Comparison of ENCODE assay signal across 7 mouse cellular contexts in the genomic region with DNA sequence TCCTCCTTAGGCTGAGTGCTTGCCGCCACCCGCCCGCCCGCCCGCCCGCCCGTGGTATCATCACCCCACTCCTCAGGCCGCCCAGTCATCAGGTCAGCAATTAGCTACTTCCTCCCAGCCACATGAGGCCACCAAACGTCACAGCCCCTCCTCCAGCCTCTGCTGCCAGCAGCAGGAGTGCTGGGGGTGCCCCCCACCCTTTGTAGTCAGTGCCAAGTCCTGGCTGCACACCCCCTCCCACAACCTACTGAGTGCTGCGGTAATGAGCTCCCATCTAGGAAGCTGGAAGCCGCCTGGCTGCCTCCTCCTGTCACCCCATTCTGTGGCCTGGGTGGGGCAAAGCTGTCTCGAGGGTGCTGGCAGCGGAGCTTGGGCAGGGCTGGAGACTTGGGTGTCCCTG.
DNase-seq lines count a peak whose midpoint lies in the region; ATAC-seq and TF ChIP-seq lines count a peak whose summit lies in the region.

No protein-coding gene starts in this region.

- H3K4me2 ChIP-seq in neural tube, embryonic 12.5 days (replicated peaks) = no peak overlapping the region
- no peak overlapping the region; the same call in 1 of the 2 replicates for H3K4me2 ChIP-seq in forebrain, embryonic 16.5 days (ENCODE audit: low read length)
- no peak overlapping the region for H3K4me2 ChIP-seq in liver, embryonic 11.5 days
- H3K4me2 ChIP-seq in stomach, postnatal 0 days (replicated peaks; ENCODE audit: low read depth) = no peak overlapping the region

- no peak for TF ChIP-seq CTCF in stomach, postnatal 0 days (IDR thresholded peaks at IDR 0.05; ENCODE audit: low read depth)

- 46% methylated on average over 12 of the region's 13 CpGs for WGBS in neural tube, embryonic 12.5 days
- 27% methylated on average over 13 of the region's 13 CpGs for WGBS in forebrain, embryonic 16.5 days
- WGBS in liver, embryonic 11.5 days = 37% methylated on average over 12 of the region's 13 CpGs
- WGBS in stomach, postnatal 0 days = 39% methylated on average over 13 of the region's 13 CpGs

- ATAC-seq in neural tube, embryonic 12.5 days (ENCODE audit: low FRiP score, low read depth) = no peak
- peak; percentile 75 for ATAC-seq in forebrain, embryonic 16.5 days
- 0 out of 2 replicates have a peak, but pooled peaks have one; percentile 39 for ATAC-seq in liver, embryonic 11.5 days (replicated peaks; ENCODE audit: low FRiP score)
- ATAC-seq in stomach, postnatal 0 days (ENCODE audit: low FRiP score, low TSS enrichment) = no peak

- peaks cover 23% of the 10 kb centered on the region for H3K27me3 ChIP-seq in neural tube, embryonic 12.5 days (replicated peaks)
- no peaks in the 10 kb centered on the region; the same call in 1 of the 2 replicates for H3K27me3 ChIP-seq in forebrain, embryonic 16.5 days (replicated peaks; ENCODE audit: control insufficient read depth, insufficient read depth, low read length)
- H3K27me3 ChIP-seq in liver, embryonic 11.5 days (replicated peaks; ENCODE audit: control insufficient read depth, insufficient read depth, low read length) = peaks cover 34% of the 10 kb centered on the region
- H3K27me3 ChIP-seq in stomach, postnatal 0 days (ENCODE audit: control insufficient read depth, insufficient read depth, low read length) = no peaks in the 10 kb centered on the region

- H3K4me1 ChIP-seq in neural tube, embryonic 12.5 days = peaks cover 21% of the 10 kb centered on the region
- H3K4me1 ChIP-seq in forebrain, embryonic 16.5 days (replicated peaks; ENCODE audit: control insufficient read depth, insufficient read depth, low read length) = peaks cover 20% of the 10 kb centered on the region
- H3K4me1 ChIP-seq in liver, embryonic 11.5 days (replicated peaks; ENCODE audit: control insufficient read depth, insufficient read depth, low read length) = peaks cover 9% of the 10 kb centered on the region
- no peaks in the 10 kb centered on the region for H3K4me1 ChIP-seq in stomach, postnatal 0 days (replicated peaks; ENCODE audit: control insufficient read depth, insufficient read depth)

- 0 out of 2 replicates have a peak overlapping the region, but pooled peaks have one; percentile 13 for H3K9ac ChIP-seq in neural tube, embryonic 12.5 days
- no peak overlapping the region for H3K9ac ChIP-seq in forebrain, embryonic 16.5 days (replicated peaks; ENCODE audit: low read depth, low read length)
- H3K9ac ChIP-seq in liver, embryonic 11.5 days (ENCODE audit: low read depth, low read length) = no peak overlapping the region
- H3K9ac ChIP-seq in stomach, postnatal 0 days (ENCODE audit: low read length) = no peak overlapping the region

- H3K27ac ChIP-seq in neural tube, embryonic 12.5 days = no peak overlapping the region
- no peak overlapping the region for H3K27ac ChIP-seq in forebrain, embryonic 16.5 days (ENCODE audit: low read length)
- no peak overlapping the region for H3K27ac ChIP-seq in liver, embryonic 11.5 days (ENCODE audit: low read depth, low read length)
- H3K27ac ChIP-seq in stomach, postnatal 0 days (replicated peaks) = peak overlapping the region; percentile 31; the same call in 1 of the 2 replicates

- no peak for TF ChIP-seq EP300 in stomach, postnatal 0 days (optimal IDR thresholded peaks at IDR 0.05)

- no peak overlapping the region for H3K4me3 ChIP-seq in neural tube, embryonic 12.5 days
- no peak overlapping the region for H3K4me3 ChIP-seq in forebrain, embryonic 16.5 days (replicated peaks; ENCODE audit: low read length)
- H3K4me3 ChIP-seq in liver, embryonic 11.5 days (ENCODE audit: low read depth, low read length) = no peak overlapping the region
- no peak overlapping the region for H3K4me3 ChIP-seq in stomach, postnatal 0 days (ENCODE audit: low read depth, low read length)

- no peaks in the 10 kb centered on the region for H3K9me3 ChIP-seq in neural tube, embryonic 12.5 days
- no peaks in the 10 kb centered on the region for H3K9me3 ChIP-seq in forebrain, embryonic 16.5 days (ENCODE audit: control insufficient read depth, low read length)
- no peaks in the 10 kb centered on the region for H3K9me3 ChIP-seq in liver, embryonic 11.5 days (ENCODE audit: control insufficient read depth, low read length)
- no peaks in the 10 kb centered on the region for H3K9me3 ChIP-seq in stomach, postnatal 0 days (ENCODE audit: control insufficient read depth, low read length)

- no peak for DNase-seq in neural tube, embryonic 10.5 days (ENCODE audit: extremely low spot score, low spot score)
- DNase-seq in liver, embryonic 11.5 days (ENCODE audit: low spot score) = no peak
- peak; percentile 44 for DNase-seq in stomach, postnatal 0 days (ENCODE audit: low spot score)
- DNase-seq in ovary, adult 18-20 months (ENCODE audit: low spot score) = no peak
- DNase-seq in cerebellum, postnatal 25 days = no peak

- no peaks in the 10 kb centered on the region for H3K36me3 ChIP-seq in neural tube, embryonic 12.5 days
- no peaks in the 10 kb centered on the region for H3K36me3 ChIP-seq in forebrain, embryonic 16.5 days (ENCODE audit: control insufficient read depth, insufficient read depth)
- no peaks in the 10 kb centered on the region for H3K36me3 ChIP-seq in liver, embryonic 11.5 days (ENCODE audit: control insufficient read depth, insufficient read depth, low read length)
- no peaks in the 10 kb centered on the region; the same call in 1 of the 2 replicates for H3K36me3 ChIP-seq in stomach, postnatal 0 days (ENCODE audit: control insufficient read depth, insufficient read depth, low read length)

Comparison
In these comparisons a context has a peak if more than half of its experiments do, and no peak if none do; other contexts are left out.
1. ATAC-seq: peak in forebrain, embryonic 16.5 days (single experiment) and liver, embryonic 11.5 days (single experiment); none in neural tube, embryonic 12.5 days (single experiment) and stomach, postnatal 0 days (single experiment).